Comparison of ENCODE assay signal across 7 mouse cellular contexts in genomic region chr15:84235646-84236045, GRCm38 (mm10). TPM values are rescaled to one million over a fixed set of nuclear protein-coding genes. Genes with fewer than 3 reads are reported as not detected.
DNase-seq lines count a peak whose midpoint lies in the region; ATAC-seq and TF ChIP-seq lines count a peak whose summit lies in the region.

No protein-coding gene starts in this region.

- H3K4me2 ChIP-seq in heart, embryonic 15.5 days: no peak overlapping the region
- H3K4me2 ChIP-seq in midbrain, embryonic 16.5 days (ENCODE audit: low read length): no peak overlapping the region

- H3K9me3 ChIP-seq in heart, embryonic 15.5 days (replicated peaks): no peaks in the 10 kb centered on the region
- no peaks in the 10 kb centered on the region for H3K9me3 ChIP-seq in midbrain, embryonic 16.5 days (replicated peaks; ENCODE audit: control insufficient read depth, low read length, poor library complexity, severe bottlenecking)

- 73% methylated on average over 7 of the region's 7 CpGs for WGBS in heart, embryonic 15.5 days
- WGBS in lung, adult 2 months: 49% methylated on average over 7 of the region's 7 CpGs
- 64% methylated on average over 7 of the region's 7 CpGs for WGBS in midbrain, embryonic 16.5 days

- no peak overlapping the region for H3K9ac ChIP-seq in heart, embryonic 15.5 days
- no peak overlapping the region for H3K9ac ChIP-seq in midbrain, embryonic 16.5 days (ENCODE audit: low read depth, low read length)

- no peak for TF ChIP-seq CTCF in lung, adult 2 months (IDR thresholded peaks at IDR 0.05; ENCODE audit: insufficient read depth, low read length)

- peak; percentile 59 for ATAC-seq in heart, embryonic 15.5 days (replicated peaks; ENCODE audit: insufficient number of reproducible peaks, insufficient read depth, low FRiP score, low read depth)
- no peak for ATAC-seq in midbrain, embryonic 16.5 days

- DNase-seq in A20 (ENCODE audit: low read depth, low spot score): peak; percentile 72
- DNase-seq in ES-CJ7 (ENCODE audit: low read depth, low spot score): peak; percentile 92
- peak; percentile 41 for DNase-seq in lung, adult 2 months
- no peak for DNase-seq in retina, embryonic 14.5 days (ENCODE audit: low spot score)
- no peak for DNase-seq in right cerebral cortex, adult 2 months (ENCODE audit: low spot score in 2 of 2)

- no peak overlapping the region for H3K4me3 ChIP-seq in heart, embryonic 15.5 days
- no peak overlapping the region for H3K4me3 ChIP-seq in lung, adult 2 months (replicated peaks; ENCODE audit: extremely low read depth, low read depth, low read length)
- H3K4me3 ChIP-seq in midbrain, embryonic 16.5 days (ENCODE audit: low read depth, low read length): no peak overlapping the region

- H3K4me1 ChIP-seq in heart, embryonic 15.5 days (replicated peaks): peaks cover 39% of the 10 kb centered on the region
- H3K4me1 ChIP-seq in lung, adult 2 months (ENCODE audit: control insufficient read depth, insufficient read depth, low read length): peaks cover 11% of the 10 kb centered on the region
- H3K4me1 ChIP-seq in midbrain, embryonic 16.5 days (ENCODE audit: control insufficient read depth, insufficient read depth, low read length): peaks cover 36% of the 10 kb centered on the region

- 0 out of 2 replicates have a peak, but pooled peaks have one; percentile 8 for TF ChIP-seq POLR2A in lung, adult 2 months (IDR thresholded peaks at IDR 0.05; ENCODE audit: borderline replicate concordance, extremely low read depth, low read depth, low read length)

- H3K27me3 ChIP-seq in heart, embryonic 15.5 days: no peaks in the 10 kb centered on the region
- no peaks in the 10 kb centered on the region for H3K27me3 ChIP-seq in midbrain, embryonic 16.5 days (ENCODE audit: control insufficient read depth, insufficient read depth, low read depth, low read length)

- peaks cover 7% of the 10 kb centered on the region; the same call in 1 of the 2 replicates for H3K36me3 ChIP-seq in heart, embryonic 15.5 days
- no peaks in the 10 kb centered on the region for H3K36me3 ChIP-seq in midbrain, embryonic 16.5 days (ENCODE audit: control insufficient read depth, insufficient read depth, low read length)

- peak overlapping the region; percentile 55 for H3K27ac ChIP-seq in heart, embryonic 15.5 days
- no peak overlapping the region for H3K27ac ChIP-seq in midbrain, embryonic 16.5 days (ENCODE audit: low read length)

RNA-seq across cellular contexts. Expression of gene Parvb, which starts 3.8 kb away (rescaled TPM):
- polyA plus RNA-seq in heart, embryonic 15.5 days (2015; fragmentation: Nextera tagmentation; extraction: Ambion mirVana): 12.2 and 13.5 TPM in 2 replicates
- 39.3 and 47.5 TPM in 2 replicates for polyA plus RNA-seq in lung, adult 2 months (2012; rRNA removed)
- polyA plus RNA-seq in midbrain, embryonic 16.5 days (2015; fragmentation: Nextera tagmentation; extraction: Ambion mirVana): 4.3 and 4.7 TPM in 2 replicates

RNA-seq across cellular contexts. Expression of gene Samm50, which starts 43.6 kb away (rescaled TPM):
- 122 and 124 TPM in 2 replicates for polyA plus RNA-seq in heart, embryonic 15.5 days (2015; fragmentation: Nextera tagmentation; extraction: Ambion mirVana)
- polyA plus RNA-seq in lung, adult 2 months (2012; rRNA removed): 7.2 and 12.4 TPM in 2 replicates
- polyA plus RNA-seq in midbrain, embryonic 16.5 days (2015; fragmentation: Nextera tagmentation; extraction: Ambion mirVana): 90.6 and 93.8 TPM in 2 replicates

Comparison
In these comparisons a context has a peak if more than half of its experiments do, and no peak if none do; other contexts are left out.
1. DNase-seq: peak in A20 (single experiment), ES-CJ7 (single experiment) and lung, adult 2 months (single experiment); none in retina, embryonic 14.5 days (single experiment) and right cerebral cortex, adult 2 months (0 of 2).